Mouse (Mus musculus) megakaryocyte, adult 5-6 weeks (primary cell): ENCODE measurements at regions not wholly inside any gene's neighbourhood (a gene's known extent, or its start where the extent isn't known, plus 50 kb on each side); places are given as distances from the start of the nearest gene placed in this dataset.

ENCODE experiments used
- ATAC-seq: 2 replicates; pipeline ENCODE4 v1.8.0; 2016; ENCODE audit warnings: mild to moderate bottlenecking, inconsistent platforms; ENCODE audit not compliant: poor library complexity, severe bottlenecking

GRCm38 (mm10) chr3:151670628-151671027 is 79.1 kb downstream of the Ifi44 start:
- no peak for ATAC-seq

- no peak for ATAC-seq
These were observed 96.5 kb downstream of the Ifi44 start for GRCm38 (mm10) chr3:151653298-151653697.

- ATAC-seq: no peak
These were observed 98.2 kb downstream of the Ifi44 start for GRCm38 (mm10) chr3:151651524-151651923.

- no peak for ATAC-seq
These were observed 102.1 kb downstream of the Ifi44 start for GRCm38 (mm10) chr3:151647637-151648036.

GRCm38 (mm10) chr3:151639431-151640111 is 110.2 kb downstream of the Ifi44 start:
- ATAC-seq: no peak

GRCm38 (mm10) chr3:151638326-151638725 is 111.4 kb downstream of the Ifi44 start:
- ATAC-seq: no peak

- ATAC-seq: no peak
These were observed 138.8 kb downstream of the Ifi44 start for GRCm38 (mm10) chr3:151610954-151611353.

GRCm38 (mm10) chr3:151607689-151608088 is 142.1 kb downstream of the Ifi44 start:
- no peak for ATAC-seq

- ATAC-seq: 0 out of 2 replicates have a peak, but pooled peaks have one; percentile 27
These were observed 146.4 kb downstream of the Ifi44 start for GRCm38 (mm10) chr3:151603371-151603770.
